Mouse (Mus musculus): ENCODE data around the gene Emp3. TPM values are rescaled to one million over a fixed set of nuclear protein-coding genes. Genes with fewer than 3 reads are reported as not detected.
"Not testable (repeated sequence)": the region's sequence is repeated elsewhere in the genome, so short reads cannot be mapped to it uniquely, and the experiment has no call there.

Emp3 gene
- 87.4 and 92.8 TPM in 2 replicates for polyA plus RNA-seq (2015; fragmentation: Nextera tagmentation; extraction: Ambion mirVana)

DNA sequence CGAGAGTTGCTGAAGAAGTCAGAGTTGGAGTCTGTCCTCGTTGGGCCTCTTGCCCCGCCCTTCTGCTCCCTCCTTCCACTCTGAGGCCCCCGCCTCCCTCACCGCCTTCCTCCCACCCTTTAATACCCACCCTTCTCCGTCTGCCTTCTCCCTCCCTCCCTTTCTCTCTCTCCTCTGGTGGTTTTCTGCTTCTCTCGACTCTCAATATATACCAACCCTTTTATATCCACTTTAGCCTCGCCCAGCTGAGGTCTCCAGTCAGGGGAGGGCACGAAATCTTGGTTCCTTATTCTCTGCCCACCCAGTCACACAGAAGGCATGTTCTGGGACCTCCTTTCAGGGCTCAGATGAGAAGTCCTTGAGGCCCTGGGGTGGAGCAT lies at the start of gene Emp3:
Emp3 (minus strand) TSS at position 163 of the 380 bp plus-strand sequence.
- no peaks in the 10 kb centered on the region for H3K27me3 ChIP-seq (ENCODE audit: control insufficient read depth, insufficient read depth, low read length)
- H3K9ac ChIP-seq (ENCODE audit: low read length): peak within 1 kb of the TSS; percentile 70
- WGBS: 25% methylated on average over 9 of the region's 9 CpGs
- H3K4me2 ChIP-seq (ENCODE audit: low read depth, low read length): peak within 1 kb of the TSS; percentile 51
- peaks cover 4% of the 10 kb centered on the region; the same call in 1 of the 2 replicates for H3K9me3 ChIP-seq (replicated peaks; ENCODE audit: control insufficient read depth, low read length)
- peak within 1 kb of the TSS; percentile 95 for H3K27ac ChIP-seq (ENCODE audit: low read length)
- no peaks in the 10 kb centered on the region for H3K36me3 ChIP-seq (ENCODE audit: control insufficient read depth, insufficient read depth)
- no peak for ATAC-seq (replicated peaks; ENCODE audit: extremely low read depth, insufficient read depth, low FRiP score)
- peaks cover 20% of the 10 kb centered on the region for H3K4me1 ChIP-seq (ENCODE audit: control insufficient read depth, insufficient read depth, low read length)
- H3K4me3 ChIP-seq (ENCODE audit: low read length): peak within 1 kb of the TSS; percentile 43

DNA sequence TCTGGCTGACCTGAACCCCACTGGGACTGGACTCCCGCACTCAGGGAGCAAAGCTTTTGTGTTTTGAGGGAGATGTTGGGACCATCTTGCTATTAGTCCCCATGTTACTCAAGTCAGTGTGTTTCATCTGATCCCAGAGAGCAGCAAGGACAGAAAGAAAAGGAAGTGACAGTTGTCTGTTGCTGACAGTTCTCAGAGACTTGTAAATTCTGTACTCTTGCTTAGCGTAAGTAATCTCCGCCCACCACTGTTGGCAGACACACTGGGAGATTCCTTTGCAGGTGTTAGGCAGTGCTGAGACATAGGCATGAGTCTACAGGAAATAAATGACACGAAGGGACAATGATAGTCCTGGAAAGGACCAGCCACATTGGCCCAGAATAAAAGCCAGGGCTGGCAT lies 35.4 kb upstream of the Emp3 start:
- no peak overlapping the region for H3K9ac ChIP-seq (ENCODE audit: low read length)
- WGBS: 52% methylated on average over 4 of the region's 4 CpGs
- H3K4me1 ChIP-seq (ENCODE audit: control insufficient read depth, insufficient read depth, low read length): no peaks in the 10 kb centered on the region
- no peaks in the 10 kb centered on the region for H3K9me3 ChIP-seq (replicated peaks; ENCODE audit: control insufficient read depth, low read length)
- H3K27me3 ChIP-seq (ENCODE audit: control insufficient read depth, insufficient read depth, low read length): no peaks in the 10 kb centered on the region
- H3K36me3 ChIP-seq (ENCODE audit: control insufficient read depth, insufficient read depth): no peaks in the 10 kb centered on the region
- H3K27ac ChIP-seq (ENCODE audit: low read length): no peak overlapping the region
- H3K4me3 ChIP-seq (ENCODE audit: low read length): no peak overlapping the region
- H3K4me2 ChIP-seq (ENCODE audit: low read depth, low read length): no peak overlapping the region
- ATAC-seq (replicated peaks; ENCODE audit: extremely low read depth, insufficient read depth, low FRiP score): no peak

- Histone ChIP-seq H3K4me3 (ENCODE audit: low read length) (no peak overlapping the region), H3K9ac (ENCODE audit: low read length) (no peak overlapping the region), H3K36me3 (ENCODE audit: control insufficient read depth, insufficient read depth) (no peaks in the 10 kb centered on the region), H3K9me3 (replicated peaks; ENCODE audit: control insufficient read depth, low read length) (no peaks in the 10 kb centered on the region), H3K4me1 (ENCODE audit: control insufficient read depth, insufficient read depth, low read length) (no peaks in the 10 kb centered on the region), H3K27me3 (ENCODE audit: control insufficient read depth, insufficient read depth, low read length) (no peaks in the 10 kb centered on the region), H3K27ac (ENCODE audit: low read length) (no peak overlapping the region), H3K4me2 (ENCODE audit: low read depth, low read length) (no peak overlapping the region)
- 69% methylated on average over 4 of the region's 4 CpGs for WGBS
- ATAC-seq (replicated peaks; ENCODE audit: extremely low read depth, insufficient read depth, low FRiP score): no peak
These were observed 27.9 kb upstream of the Emp3 start for GRCm38 (mm10) chr7:45949061-45949460.

- ATAC-seq (replicated peaks; ENCODE audit: extremely low read depth, insufficient read depth, low FRiP score); H3K27me3 ChIP-seq (ENCODE audit: control insufficient read depth, insufficient read depth, low read length); H3K9me3 ChIP-seq (replicated peaks; ENCODE audit: control insufficient read depth, low read length); H3K36me3 ChIP-seq (ENCODE audit: control insufficient read depth, insufficient read depth); H3K4me3 ChIP-seq (ENCODE audit: low read length); H3K4me1 ChIP-seq (ENCODE audit: control insufficient read depth, insufficient read depth, low read length); H3K4me2 ChIP-seq (ENCODE audit: low read depth, low read length); H3K9ac ChIP-seq (ENCODE audit: low read length); H3K27ac ChIP-seq (ENCODE audit: low read length): not testable (repeated sequence)
- WGBS: 86% methylated on average over 1 of the region's 1 CpGs
These were observed 22.1 kb upstream of the Emp3 start for GRCm38 (mm10) chr7:45943280-45943679.

DNA sequence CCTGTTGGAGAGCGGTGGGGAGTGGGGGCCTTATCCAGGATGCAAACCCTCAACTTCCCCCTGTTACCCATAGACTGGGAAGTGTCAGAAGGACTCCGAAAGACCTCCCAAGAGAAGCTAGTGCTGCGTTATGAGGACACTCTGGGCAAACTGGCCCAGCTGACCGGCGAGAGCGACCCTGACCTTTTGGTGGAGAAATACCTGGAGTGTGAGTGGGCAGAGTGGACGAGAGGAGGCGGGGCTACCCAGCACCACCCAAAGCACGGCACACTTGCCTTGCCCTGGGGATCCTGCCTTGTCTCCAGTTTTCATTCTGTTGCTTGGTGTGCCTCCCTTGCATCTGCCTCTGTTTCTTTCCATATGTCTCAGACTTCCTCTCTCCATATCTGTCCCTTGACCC lies 20.8 kb upstream of the Emp3 start:
- WGBS: 74% methylated on average over 9 of the region's 9 CpGs
- H3K4me3 ChIP-seq (ENCODE audit: low read length): no peak overlapping the region
- no peak overlapping the region for H3K9ac ChIP-seq (ENCODE audit: low read length)
- no peak for ATAC-seq (replicated peaks; ENCODE audit: extremely low read depth, insufficient read depth, low FRiP score)
- H3K4me1 ChIP-seq (ENCODE audit: control insufficient read depth, insufficient read depth, low read length): no peaks in the 10 kb centered on the region
- no peaks in the 10 kb centered on the region for H3K27me3 ChIP-seq (ENCODE audit: control insufficient read depth, insufficient read depth, low read length)
- H3K9me3 ChIP-seq (replicated peaks; ENCODE audit: control insufficient read depth, low read length): no peaks in the 10 kb centered on the region
- no peak overlapping the region for H3K27ac ChIP-seq (ENCODE audit: low read length)
- H3K4me2 ChIP-seq (ENCODE audit: low read depth, low read length): no peak overlapping the region
- no peaks in the 10 kb centered on the region for H3K36me3 ChIP-seq (ENCODE audit: control insufficient read depth, insufficient read depth)

- no peak for ATAC-seq (replicated peaks; ENCODE audit: extremely low read depth, insufficient read depth, low FRiP score)
- Histone ChIP-seq H3K27ac (ENCODE audit: low read length) (no peak overlapping the region), H3K36me3 (ENCODE audit: control insufficient read depth, insufficient read depth) (no peaks in the 10 kb centered on the region), H3K9me3 (replicated peaks; ENCODE audit: control insufficient read depth, low read length) (no peaks in the 10 kb centered on the region), H3K4me1 (ENCODE audit: control insufficient read depth, insufficient read depth, low read length) (no peaks in the 10 kb centered on the region), H3K9ac (ENCODE audit: low read length) (no peak overlapping the region), H3K4me3 (ENCODE audit: low read length) (no peak overlapping the region), H3K4me2 (ENCODE audit: low read depth, low read length) (no peak overlapping the region), H3K27me3 (ENCODE audit: control insufficient read depth, insufficient read depth, low read length) (no peaks in the 10 kb centered on the region)
- WGBS: 28% methylated on average over 2 of the region's 2 CpGs
These were observed 18.6 kb upstream of the Emp3 start for GRCm38 (mm10) chr7:45939836-45940235.

DNA sequence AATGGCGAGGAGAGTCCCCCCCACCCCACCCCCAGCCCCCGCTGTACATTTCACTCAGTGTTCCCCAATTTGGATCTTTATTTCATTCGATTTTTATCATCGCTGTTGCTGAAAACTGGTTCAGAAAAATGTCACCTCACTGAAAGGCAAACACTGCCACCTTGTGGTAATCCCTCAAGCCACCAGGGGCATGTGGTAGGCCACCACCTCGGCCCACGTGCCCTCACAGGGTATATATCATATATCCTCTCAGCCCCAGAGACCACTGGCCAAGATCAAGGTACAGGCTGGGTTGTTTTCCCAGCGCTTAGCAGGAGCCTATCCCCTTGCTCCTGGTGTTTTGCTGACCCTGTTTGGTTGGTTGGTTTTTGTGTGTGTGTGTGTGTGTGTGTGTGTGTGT lies 13.9 kb upstream of the Emp3 start:
- Histone ChIP-seq H3K4me1 (ENCODE audit: control insufficient read depth, insufficient read depth, low read length) (no peaks in the 10 kb centered on the region), H3K4me3 (ENCODE audit: low read length) (no peak overlapping the region), H3K27ac (ENCODE audit: low read length) (no peak overlapping the region), H3K27me3 (ENCODE audit: control insufficient read depth, insufficient read depth, low read length) (no peaks in the 10 kb centered on the region), H3K36me3 (ENCODE audit: control insufficient read depth, insufficient read depth) (no peaks in the 10 kb centered on the region; the same call in 1 of the 2 replicates), H3K9me3 (replicated peaks; ENCODE audit: control insufficient read depth, low read length) (peaks cover 12% of the 10 kb centered on the region), H3K4me2 (ENCODE audit: low read depth, low read length) (no peak overlapping the region), H3K9ac (ENCODE audit: low read length) (no peak overlapping the region)
- WGBS: 30% methylated on average over 7 of the region's 7 CpGs
- no peak for ATAC-seq (replicated peaks; ENCODE audit: extremely low read depth, insufficient read depth, low FRiP score)

DNA sequence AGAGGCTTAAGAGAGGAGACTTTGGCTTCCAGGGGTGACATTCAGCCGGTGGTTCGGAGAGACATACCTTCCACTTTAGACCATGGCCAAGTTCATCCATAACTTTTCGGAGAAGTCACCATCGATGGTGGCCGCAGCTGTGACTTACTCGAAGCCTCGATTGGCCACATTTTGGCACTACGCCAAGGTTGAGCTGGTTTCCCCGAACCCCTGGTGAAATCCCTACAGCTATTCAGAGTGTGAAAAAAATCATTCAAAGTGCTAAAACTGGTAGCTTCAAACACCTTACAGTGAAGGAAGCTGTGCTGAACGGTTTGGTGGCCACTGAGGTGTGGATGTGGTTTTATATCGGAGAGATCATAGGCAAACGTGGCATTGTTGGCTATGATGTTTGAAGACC lies 12.6 kb upstream of the Emp3 start:
- H3K4me1 ChIP-seq (ENCODE audit: control insufficient read depth, insufficient read depth, low read length); H3K4me2 ChIP-seq (ENCODE audit: low read depth, low read length); H3K36me3 ChIP-seq (ENCODE audit: control insufficient read depth, insufficient read depth); ATAC-seq (replicated peaks; ENCODE audit: extremely low read depth, insufficient read depth, low FRiP score); H3K27me3 ChIP-seq (ENCODE audit: control insufficient read depth, insufficient read depth, low read length); H3K27ac ChIP-seq (ENCODE audit: low read length); H3K4me3 ChIP-seq (ENCODE audit: low read length); H3K9ac ChIP-seq (ENCODE audit: low read length): not testable (repeated sequence)
- 87% methylated on average over 12 of the region's 12 CpGs for WGBS
- peaks cover 12% of the 10 kb centered on the region for H3K9me3 ChIP-seq (replicated peaks; ENCODE audit: control insufficient read depth, low read length)

DNA sequence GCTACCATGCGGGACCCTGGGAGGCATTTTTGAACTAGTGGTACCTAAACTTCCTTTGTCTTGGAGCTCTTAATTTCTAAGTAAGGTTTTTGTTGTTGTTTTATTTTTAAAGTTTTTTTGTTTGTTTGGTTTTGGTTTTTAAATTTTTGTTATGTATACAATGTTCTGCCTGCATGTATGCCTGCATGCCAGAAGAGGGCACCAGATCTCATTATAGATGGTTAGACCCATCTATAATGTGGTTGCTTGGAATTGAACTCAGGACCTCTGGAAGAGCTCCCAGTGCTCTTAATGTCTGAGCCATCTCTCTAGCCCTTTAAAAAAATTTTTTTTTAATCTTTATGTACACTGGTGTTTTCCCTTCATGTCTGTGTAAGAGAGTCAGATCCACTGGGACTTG lies 8.5 kb upstream of the Emp3 start:
- Histone ChIP-seq H3K4me3 (ENCODE audit: low read length) (no peak overlapping the region), H3K4me2 (ENCODE audit: low read depth, low read length) (no peak overlapping the region), H3K36me3 (ENCODE audit: control insufficient read depth, insufficient read depth) (no peaks in the 10 kb centered on the region; the same call in 1 of the 2 replicates), H3K9me3 (replicated peaks; ENCODE audit: control insufficient read depth, low read length) (peaks cover 18% of the 10 kb centered on the region), H3K9ac (ENCODE audit: low read length) (no peak overlapping the region), H3K27ac (ENCODE audit: low read length) (no peak overlapping the region), H3K4me1 (ENCODE audit: control insufficient read depth, insufficient read depth, low read length) (no peaks in the 10 kb centered on the region), H3K27me3 (ENCODE audit: control insufficient read depth, insufficient read depth, low read length) (peaks cover 9% of the 10 kb centered on the region)
- no peak for ATAC-seq (replicated peaks; ENCODE audit: extremely low read depth, insufficient read depth, low FRiP score)
- 81% methylated on average over 1 of the region's 1 CpGs for WGBS
